Mouse (Mus musculus) layer of hippocampus, postnatal 36 days (tissue): Measurements from ENCODE around the gene Mt1. TPM values are rescaled to one million over a fixed set of nuclear protein-coding genes. Genes with fewer than 3 reads are reported as not detected.

Experiments
- DNase-seq, 2 experiments: peaks; one replicate each; pipeline ENCODE4 v3.0.0; 2022
- total RNA-seq, 2 experiments: library from RNA; stranded (reverse); gene quantifications; 2 replicates each; pipeline ENCODE4 v1.2.3; 2021

The Mt1 gene
- total RNA-seq, 2 experiments from 2014 or later, result 532 to 675 TPM

- DNase-seq, result no peak
Measured at GRCm38 (mm10) chr8:94172809-94173732, 5.8 kb upstream of the Mt1 start.

GRCm38 (mm10) chr8:94173848-94174403, 5.0 kb upstream of the Mt1 start:
- DNase-seq, result no peak

GRCm38 (mm10) chr8:94174619-94175213, 4.2 kb upstream of the Mt1 start:
- DNase-seq, result no peak

GRCm38 (mm10) chr8:94177716-94178390, 1.0 kb upstream of the Mt1 start:
- DNase-seq, result no peak

GRCm38 (mm10) chr8:94179713-94180560, 1.1 kb downstream of the Mt1 start:
- no peak for DNase-seq

GRCm38 (mm10) chr8:94180561-94180908, 1.7 kb downstream of the Mt1 start:
- no peak for DNase-seq

GRCm38 (mm10) chr8:94182055-94182929, 3.4 kb downstream of the Mt1 start:
- DNase-seq, result no peak

- DNase-seq, result peak; percentile 64 to 69
Measured at GRCm38 (mm10) chr8:94183117-94183516, 4.2 kb downstream of the Mt1 start.

GRCm38 (mm10) chr8:94184357-94184843, 5.5 kb downstream of the Mt1 start:
- no peak for DNase-seq

GRCm38 (mm10) chr8:94185791-94186190, 6.9 kb downstream of the Mt1 start:
- no peak for DNase-seq

- peak in 1 of 2 experiments; percentile 50 for DNase-seq
Measured at GRCm38 (mm10) chr8:94186542-94186941, 7.7 kb downstream of the Mt1 start.

- DNase-seq, result no peak
Measured at GRCm38 (mm10) chr8:94187290-94188002, 8.6 kb downstream of the Mt1 start.

GRCm38 (mm10) chr8:94189275-94190031, 10.6 kb downstream of the Mt1 start:
- peak; percentile 71 to 75 for DNase-seq

GRCm38 (mm10) chr8:94191101-94191691, 12.3 kb downstream of the Mt1 start:
- no peak for DNase-seq

- DNase-seq, result no peak
Measured at GRCm38 (mm10) chr8:94192926-94193325, 14.0 kb downstream of the Mt1 start.

- no peak for DNase-seq
Measured at GRCm38 (mm10) chr8:94194591-94195223, 15.8 kb downstream of the Mt1 start.

GRCm38 (mm10) chr8:94199202-94199869, 20.5 kb downstream of the Mt1 start:
- DNase-seq, result peak; percentile 53 to 75

- DNase-seq, result no peak
Measured at GRCm38 (mm10) chr8:94204043-94204442, 25.2 kb downstream of the Mt1 start.
